Mouse (Mus musculus) spleen, adult 2 months (tissue): ENCODE data around the gene Pde7b.

Source experiments
- CTCF ChIP-seq: fragments of 200-500 bp; IDR thresholded peaks from 2 replicates; pipeline ENCODE4 v1.5.1; 2011; ENCODE audit warnings: mild to moderate bottlenecking, inconsistent platforms; ENCODE audit not compliant: insufficient read depth, insufficient read length, insufficient replicate concordance; ENCODE audit errors: extremely low read depth
- POLR2A ChIP-seq: fragments of 200-500 bp; IDR thresholded peaks from 2 replicates; pipeline ENCODE4 v1.6.1; 2011; ENCODE audit warnings: low read depth, low read length, inconsistent platforms

- no peak for TF ChIP-seq CTCF
- no peak for TF ChIP-seq POLR2A
Observed at GRCm38 (mm10) chr10:20684151-20684550, 40.7 kb downstream of the Pde7b start.
